Mouse (Mus musculus) gastrocnemius, postnatal 4 days (tissue): ENCODE measurements around the gene Nxph4. TPM values are rescaled to one million over a fixed set of nuclear protein-coding genes. Genes with fewer than 3 reads are reported as not detected.

ENCODE experiments used
- DNase-seq, 2 experiments: peaks; one replicate each; pipeline ENCODE4 v3.0.0; 2021 to 2022; ENCODE audit warnings: low spot score in 2 of 2, mixed read lengths in 2 of 2
- total RNA-seq, 2 experiments: library from RNA; stranded (reverse); gene quantifications; 2 replicates each; pipeline ENCODE4 v1.2.3; 2021

Nxph4 gene
- total RNA-seq, 2 experiments from 2014 or later: 1.9 to 2.2 TPM

GRCm38 (mm10) chr10:127491128-127491512 lies 43.2 kb downstream of the Nxph4 start:
- DNase-seq: no peak

GRCm38 (mm10) chr10:127490160-127491127 lies 43.9 kb downstream of the Nxph4 start:
- DNase-seq: no peak

DNA sequence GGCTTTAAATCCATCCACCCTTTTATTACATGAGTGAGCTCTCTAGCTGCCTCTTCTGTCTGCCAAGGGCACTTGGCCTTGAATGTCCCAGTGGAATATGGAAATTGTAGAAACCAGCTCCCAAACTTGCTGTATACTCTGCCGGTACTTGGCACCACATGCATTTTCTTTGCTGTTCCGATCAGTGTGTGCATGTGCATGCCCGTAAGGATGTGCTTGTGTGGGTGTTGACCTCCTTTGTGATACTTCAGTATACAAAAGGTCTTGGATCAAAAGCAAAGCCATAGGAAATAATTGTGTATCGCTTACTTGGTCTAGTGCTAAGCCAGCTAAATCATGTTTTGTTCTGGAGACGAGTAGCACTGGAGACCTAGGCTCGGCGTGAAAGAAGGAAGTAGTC lies 45.5 kb downstream of the Nxph4 start:
- no peak for DNase-seq

DNA sequence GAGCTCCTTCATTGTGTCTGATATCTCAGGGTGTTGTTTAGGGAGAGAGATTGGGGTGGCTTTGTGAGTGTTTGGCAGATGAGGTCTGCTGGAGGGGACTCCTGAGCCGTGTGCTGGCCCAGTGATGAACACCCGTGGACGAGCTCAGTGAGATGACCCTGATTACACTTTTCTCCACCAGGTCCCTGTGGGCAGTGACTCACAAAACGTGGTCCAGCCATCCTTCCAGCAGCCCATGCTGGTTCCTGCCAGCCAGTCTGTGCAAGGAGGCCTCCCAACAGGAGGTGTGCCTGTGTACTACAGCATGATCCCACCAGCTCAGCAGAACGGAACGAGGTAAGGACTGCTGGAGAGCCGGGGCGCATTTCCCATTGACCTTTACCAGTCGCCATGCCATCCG lies 49.1 kb downstream of the Nxph4 start:
- DNase-seq: no peak

- DNase-seq: peak in 1 of 2 experiments; percentile 55
Measured at GRCm38 (mm10) chr10:127480833-127481813, 53.2 kb downstream of the Nxph4 start.

- no peak for DNase-seq
Measured at GRCm38 (mm10) chr10:127479131-127479530, 55.2 kb downstream of the Nxph4 start.

DNA sequence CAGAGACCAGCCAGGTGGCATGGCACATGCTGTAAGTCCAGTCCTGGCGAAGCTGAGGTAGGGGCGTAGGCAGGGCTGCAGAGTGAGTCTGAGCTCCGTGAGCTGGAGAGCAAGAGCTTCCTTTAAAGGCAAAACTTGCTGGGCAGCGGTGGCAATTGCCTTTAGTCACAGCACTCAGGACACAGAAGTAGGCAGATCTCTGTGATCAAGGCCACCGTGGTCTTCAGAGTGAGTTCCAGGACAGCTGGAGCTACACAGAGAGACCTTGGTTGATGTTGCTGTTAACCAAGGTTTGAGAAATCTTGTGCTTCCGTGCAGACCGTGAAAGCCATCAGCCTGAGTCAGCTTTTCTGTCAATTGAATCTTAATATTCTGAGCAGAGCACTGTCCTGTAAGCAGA lies 57.1 kb downstream of the Nxph4 start:
- no peak for DNase-seq

GRCm38 (mm10) chr10:127476541-127476940 lies 57.8 kb downstream of the Nxph4 start:
- no peak for DNase-seq

Other genes starting within 250 kb of the Nxph4 start
- 10 to 100 TPM; 34.2 to 41.9 TPM for gene Mbd6, start 245.5 kb downstream of the Nxph4 start, total RNA-seq
- 10 to 100 TPM; 47.5 to 48.0 TPM for gene Mars, start 222.8 kb downstream of the Nxph4 start, total RNA-seq
- gene Arhgap9, start 212.6 kb downstream of the Nxph4 start, total RNA-seq: 1 to 10 TPM; 2.8 to 3.9 TPM
- 10 to 100 TPM in 1 of 2 experiments, 1 to 10 TPM in 1; 9.0 to 11.8 TPM for gene Gli1, start 192.6 kb downstream of the Nxph4 start, total RNA-seq
- gene Inhbe, start 180.1 kb downstream of the Nxph4 start, total RNA-seq: under 1 TPM in 1 of 2 experiments, not detected in 1; 0.08 TPM
- gene Inhbc, start 164.1 kb downstream of the Nxph4 start, total RNA-seq: under 1 TPM in 1 of 2 experiments, not detected in 1; 0.29 TPM
- gene R3hdm2, start 154.2 kb downstream of the Nxph4 start, total RNA-seq: 100 to 1,000 TPM in 1 of 2 experiments, 10 to 100 TPM in 1; 87.7 to 101 TPM
- gene Stac3, start 32.9 kb downstream of the Nxph4 start, total RNA-seq: 100 to 1,000 TPM; 167 to 205 TPM
- 10 to 100 TPM; 23.6 to 24.1 TPM for gene Ndufa4l2, start 19.6 kb downstream of the Nxph4 start, total RNA-seq
- gene Shmt2, start 12.1 kb downstream of the Nxph4 start, total RNA-seq: 10 to 100 TPM; 34.6 to 34.8 TPM
- gene Lrp1, start 86.6 kb upstream of the Nxph4 start, total RNA-seq: 100 to 1,000 TPM; 184 to 193 TPM
- gene Stat6, start 108.4 kb upstream of the Nxph4 start, total RNA-seq: 10 to 100 TPM; 25.9 to 27.0 TPM
- gene Nemp1, start 132.3 kb upstream of the Nxph4 start, total RNA-seq: 1 to 10 TPM; 6.0 to 7.3 TPM
- gene Nab2, start 134.0 kb upstream of the Nxph4 start, total RNA-seq: 10 to 100 TPM; 14.5 to 14.8 TPM
- gene Myo1a, start 170.6 kb upstream of the Nxph4 start, total RNA-seq: 1 to 10 TPM in 1 of 2 experiments, under 1 TPM in 1; 0.29 to 1.0 TPM
- under 1 TPM in 1 of 2 experiments, not detected in 1; 0.44 TPM for gene Tac2, start 189.9 kb upstream of the Nxph4 start, total RNA-seq
- 1 to 10 TPM; 6.9 to 8.2 TPM for gene Zbtb39, start 205.0 kb upstream of the Nxph4 start, total RNA-seq
- under 1 TPM; 0.34 to 0.56 TPM for gene Gpr182, start 217.2 kb upstream of the Nxph4 start, total RNA-seq
- gene Rdh1, start 225.2 kb upstream of the Nxph4 start, total RNA-seq: under 1 TPM; 0.08 to 0.15 TPM
- under 1 TPM in 1 of 2 experiments, not detected in 1; 0.29 TPM for gene Rdh16f1, start 225.2 kb upstream of the Nxph4 start, total RNA-seq
- gene Rdh9, start 241.8 kb upstream of the Nxph4 start, total RNA-seq: under 1 TPM in 1 of 2 experiments, not detected in 1; 0.34 TPM